Mouse (Mus musculus) lung, postnatal 10 days (tissue): ENCODE results near the gene Spag6l.
"Not testable (repeated sequence)": the region's sequence is repeated elsewhere in the genome, so short reads cannot be mapped to it uniquely, and the experiment has no call there.

Experiments used
- DNase-seq: peaks from one replicate; pipeline ENCODE4 v3.0.0; 2021

The Spag6l gene

DNA sequence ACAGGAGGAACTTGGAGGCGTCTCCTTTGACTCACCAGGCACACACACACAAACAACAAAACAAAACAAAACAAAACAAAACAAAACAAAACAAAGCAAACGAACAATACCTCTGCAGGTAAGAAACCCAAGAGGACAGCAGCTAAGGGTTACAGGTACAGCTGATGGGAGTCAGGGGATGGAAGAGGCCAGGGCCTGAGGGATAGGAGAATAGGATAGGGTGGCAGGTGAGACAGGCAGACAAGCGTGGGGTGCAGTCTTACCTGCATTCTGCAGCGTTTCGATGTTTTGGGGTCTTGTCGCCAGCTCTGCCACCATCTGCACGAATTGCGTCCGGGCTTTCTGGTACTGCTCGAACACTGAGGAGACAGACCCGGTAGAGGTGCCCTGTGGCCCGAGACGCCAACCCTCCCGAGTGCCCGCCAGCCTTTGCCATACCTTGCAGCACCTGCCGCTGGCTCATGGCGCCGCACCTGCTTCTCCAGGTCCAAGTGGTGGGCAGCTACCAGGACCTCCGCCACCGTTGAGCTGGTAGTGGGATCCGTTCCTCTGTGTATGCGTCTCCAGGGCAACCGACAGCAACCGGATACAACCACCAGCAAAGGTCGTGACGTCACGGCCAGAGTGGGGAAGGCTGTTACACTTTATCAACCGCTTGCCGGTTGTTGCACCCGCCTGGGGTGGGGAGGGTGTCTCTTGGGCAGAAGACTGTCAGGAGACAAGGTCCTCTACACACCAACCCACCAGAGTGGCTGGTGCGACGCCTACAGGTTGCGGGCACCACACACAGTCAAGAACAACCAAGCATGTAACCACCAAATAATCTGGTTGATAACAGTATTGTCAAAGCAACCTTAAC lies at the start of gene Spag6l:
Spag6l (minus strand) TSS at position 700 of the 859 bp plus-strand sequence.
- peak; percentile 55 for DNase-seq

DNA sequence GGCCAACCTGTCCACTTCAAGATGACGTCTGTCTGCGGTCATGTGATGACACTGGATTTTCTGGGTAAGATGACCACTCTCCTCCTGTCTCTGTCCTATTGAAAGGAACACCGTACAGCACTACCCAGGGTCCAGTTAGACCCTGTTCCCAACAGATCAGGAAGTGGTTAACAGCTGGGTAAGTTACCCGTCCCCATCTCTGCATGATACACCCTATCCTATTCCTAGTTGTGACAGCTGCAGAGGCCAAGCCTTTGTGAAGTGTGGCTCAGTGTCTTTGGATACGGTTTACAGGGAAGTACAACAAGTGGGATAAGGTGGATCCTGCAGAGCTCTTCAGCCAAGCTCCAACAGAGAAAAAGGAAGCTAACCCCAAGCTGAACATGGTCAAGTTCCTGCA lies 49.8 kb upstream of the Spag6l start:
- DNase-seq: no peak

DNA sequence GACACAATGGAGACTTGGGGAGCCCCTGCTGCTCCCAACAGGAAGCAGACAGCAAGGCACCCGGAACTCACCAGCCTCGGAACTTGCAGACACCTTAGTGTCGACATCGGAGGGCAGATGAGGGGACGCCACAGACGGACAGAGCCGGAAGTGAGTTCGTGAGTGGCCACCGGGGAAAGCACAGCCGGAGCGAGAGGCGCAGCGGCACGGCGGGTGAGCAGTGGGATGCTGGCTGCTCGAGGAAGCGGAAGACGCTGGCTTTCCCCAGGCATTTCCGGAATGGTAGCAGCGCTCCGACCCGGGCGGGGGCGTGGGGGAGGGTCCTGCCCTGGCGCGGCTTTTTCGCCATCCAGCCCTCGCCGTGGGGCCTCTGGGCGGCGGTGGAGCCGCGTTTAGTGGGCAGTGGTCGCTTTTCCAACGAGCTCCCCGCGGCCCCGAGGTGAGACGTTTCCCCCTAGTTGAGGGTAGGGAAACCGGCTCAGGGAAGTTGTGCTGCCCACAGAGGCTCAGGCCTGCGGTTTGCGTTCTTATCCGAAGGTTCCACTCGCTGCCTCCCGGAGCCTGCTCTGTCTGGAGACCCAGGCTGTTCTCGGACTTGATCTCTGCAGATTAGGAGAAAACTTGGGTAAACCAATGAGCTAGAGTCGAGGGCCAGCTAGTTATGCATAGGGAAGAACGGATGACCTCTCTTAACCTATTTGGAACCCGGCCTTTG lies 41.5 kb upstream of the Spag6l start, which contains the start of the genes Top3b and Vpreb1:
Top3b (plus strand) TSS at position 120 of the 715 bp plus-strand sequence.
Vpreb1 (minus strand) TSS at position 227 of the 715 bp plus-strand sequence.
- peak; percentile 94 for DNase-seq

DNA sequence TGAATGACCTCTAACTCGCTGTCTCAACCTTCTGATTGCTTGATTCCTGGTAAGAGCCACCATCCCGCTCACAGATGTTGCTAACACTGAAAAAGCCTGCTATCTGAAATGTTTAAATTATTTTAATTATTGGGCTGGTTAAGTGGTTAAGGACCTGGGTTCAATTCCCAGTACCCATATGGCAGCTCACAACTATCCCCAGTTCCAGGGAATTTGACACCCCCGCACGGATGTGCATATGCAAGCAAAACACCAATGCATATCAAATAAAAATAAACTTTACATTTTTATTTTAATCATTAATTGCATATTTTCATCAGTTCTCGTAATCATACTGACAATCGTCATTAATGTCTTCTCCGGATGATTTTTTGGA lies 41.0 kb upstream of the Spag6l start:
- DNase-seq: no peak

DNA sequence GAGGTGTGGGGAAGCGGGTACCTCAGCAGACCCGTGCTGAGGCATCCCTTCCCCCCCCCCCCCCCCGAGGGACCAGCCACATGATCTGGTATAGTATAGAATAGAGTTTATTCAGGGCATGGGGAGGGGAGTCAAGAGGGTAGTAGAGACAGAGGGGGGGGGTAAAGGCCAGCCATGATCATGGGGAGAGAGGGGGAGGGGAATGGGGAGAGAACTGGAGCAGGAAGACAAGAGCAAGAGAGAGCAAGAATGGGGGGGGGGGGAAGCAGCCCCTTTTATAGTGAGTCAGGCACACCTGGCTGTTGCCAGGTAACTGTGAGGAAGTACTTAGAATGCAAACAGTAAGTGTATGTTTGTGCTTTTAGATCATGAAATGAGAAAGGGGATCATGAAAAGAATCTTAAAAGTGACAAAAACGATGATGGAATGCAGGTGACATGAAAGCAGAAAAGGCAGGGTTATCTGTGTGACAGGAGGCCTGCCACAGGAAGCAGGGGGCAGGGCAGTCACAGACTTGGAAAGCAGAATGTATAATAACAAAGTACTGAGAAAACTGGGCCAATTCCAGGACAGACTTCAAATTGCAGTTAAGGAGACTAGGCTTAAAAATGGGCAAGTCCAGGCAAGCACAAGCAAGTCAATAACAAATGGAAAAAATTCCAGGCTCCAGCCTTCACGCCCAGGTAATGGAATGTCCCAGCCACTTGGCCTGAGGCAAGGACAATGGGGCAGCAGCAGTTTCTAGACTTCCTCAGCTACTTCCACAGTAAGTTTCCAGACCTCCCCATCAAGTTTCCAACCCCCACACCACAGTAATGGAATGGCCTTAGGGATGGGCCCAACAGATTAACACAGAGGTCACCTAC lies 36.7 kb upstream of the Spag6l start:
- peak; percentile 61 for DNase-seq

DNA sequence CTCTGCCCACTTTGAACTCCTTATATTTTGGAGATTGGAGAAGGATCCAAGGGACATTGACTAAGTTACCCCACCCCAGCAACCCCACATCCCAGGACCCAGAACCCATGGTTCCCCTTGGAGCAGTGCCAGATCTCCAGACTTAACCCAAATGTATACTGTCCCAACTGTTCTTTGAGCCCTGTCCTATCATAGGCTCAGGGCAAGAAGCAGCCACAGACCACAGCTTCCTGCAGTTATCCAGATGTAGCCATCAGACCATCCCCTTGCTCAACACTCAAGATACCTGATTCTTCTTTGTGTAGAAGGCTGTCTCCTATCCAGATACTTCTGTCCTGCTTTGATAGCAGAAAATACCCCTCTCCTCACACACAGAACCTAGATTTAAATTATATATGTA lies 36.0 kb upstream of the Spag6l start:
- DNase-seq: no peak

DNA sequence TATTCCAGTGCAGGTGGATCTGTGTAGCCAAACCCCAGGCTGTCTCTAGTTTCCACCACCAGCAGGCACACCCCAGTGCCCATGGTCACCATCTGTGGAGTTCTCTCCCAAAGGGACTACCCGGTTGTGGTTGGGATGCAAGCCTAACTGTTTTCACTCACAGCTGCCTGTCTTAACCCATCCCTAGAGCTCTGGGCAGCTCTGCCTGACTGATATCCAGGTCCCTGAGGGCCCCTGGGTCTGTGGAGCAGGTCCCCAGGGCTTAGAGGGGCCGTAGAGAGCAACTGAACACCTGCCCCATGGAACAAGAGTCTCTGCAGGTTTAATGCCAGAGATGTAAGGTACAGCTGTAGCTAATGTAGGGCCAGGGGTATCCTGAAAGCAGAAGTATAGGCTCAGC lies 34.7 kb upstream of the Spag6l start, which contains the start of gene Igll1:
Igll1 (minus strand) TSS at position 8 of the 400 bp plus-strand sequence.
- no peak for DNase-seq

DNA sequence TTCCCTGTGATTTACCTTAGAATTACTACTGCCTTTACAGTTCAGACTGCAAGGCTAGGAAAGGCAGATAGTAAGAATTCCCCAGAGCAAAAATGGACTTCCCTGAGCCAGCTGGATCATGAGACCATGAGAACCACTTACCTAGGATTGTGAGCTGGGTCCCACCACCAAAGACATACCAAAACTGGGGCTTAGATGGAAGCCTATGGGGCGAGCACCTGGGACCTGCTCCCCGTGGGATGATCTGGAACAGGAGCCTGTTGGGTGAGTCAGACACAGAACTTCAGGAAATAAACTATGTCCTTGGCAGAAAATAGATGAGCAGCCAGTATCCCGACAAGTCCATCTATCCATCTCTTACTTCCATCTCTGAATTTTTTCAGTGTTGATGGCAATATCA lies 33.0 kb upstream of the Spag6l start:
- DNase-seq: no peak

DNA sequence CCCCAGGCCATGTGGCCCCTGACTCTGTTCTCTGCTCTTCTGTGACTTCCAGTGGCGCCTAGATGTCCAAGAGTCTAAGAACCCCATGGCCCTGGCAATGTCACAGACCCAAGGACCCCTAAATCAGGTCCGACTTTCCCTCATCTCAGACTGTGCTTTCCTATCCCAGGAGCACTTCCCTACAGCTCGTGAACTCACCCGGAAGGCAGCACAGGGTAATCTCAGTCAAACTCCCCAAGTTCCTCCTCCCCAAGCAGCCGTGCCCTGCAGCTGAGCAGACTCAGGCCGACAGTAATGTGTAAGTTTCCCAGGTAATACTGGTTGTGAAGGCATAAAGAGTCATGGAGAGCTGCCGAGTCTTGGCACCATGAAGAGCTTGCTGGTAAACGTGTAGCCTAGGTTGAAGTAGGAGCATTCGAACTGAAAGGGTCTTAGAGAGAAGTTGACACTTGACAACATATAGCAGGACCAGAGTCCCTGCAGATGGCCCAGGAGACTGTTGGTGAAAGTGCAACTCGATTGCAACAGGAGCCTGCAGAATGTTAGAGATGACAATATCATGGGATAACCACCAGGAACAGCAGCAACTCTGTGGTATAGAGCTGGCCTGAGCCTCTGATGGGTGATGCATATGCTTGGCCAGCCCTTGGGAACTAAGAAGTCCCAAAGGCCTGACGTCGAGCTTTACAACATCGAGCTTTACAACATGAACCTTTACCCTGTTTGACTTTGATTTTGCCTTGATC lies 27.6 kb upstream of the Spag6l start:
- no peak for DNase-seq

DNA sequence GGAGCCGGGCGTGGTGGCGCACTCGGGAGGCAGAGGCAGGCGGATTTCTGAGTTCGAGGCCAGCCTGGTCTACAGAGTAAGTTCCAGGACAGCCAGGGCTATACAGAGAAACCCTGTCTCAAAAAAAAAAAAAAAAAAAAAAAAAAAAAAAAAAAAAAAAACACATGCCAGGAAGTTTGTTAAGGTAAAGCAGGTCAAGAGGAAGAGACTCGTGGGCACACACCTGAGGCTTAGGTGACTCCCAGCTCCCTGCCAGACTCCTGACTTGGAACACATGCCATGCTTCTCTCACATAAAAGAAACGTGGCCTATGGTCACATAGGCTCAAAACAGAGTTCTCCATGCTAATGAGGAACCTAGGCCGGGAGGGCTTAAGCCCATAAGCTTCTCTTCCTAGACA lies 26.8 kb upstream of the Spag6l start:
- DNase-seq: not testable (repeated sequence)

DNA sequence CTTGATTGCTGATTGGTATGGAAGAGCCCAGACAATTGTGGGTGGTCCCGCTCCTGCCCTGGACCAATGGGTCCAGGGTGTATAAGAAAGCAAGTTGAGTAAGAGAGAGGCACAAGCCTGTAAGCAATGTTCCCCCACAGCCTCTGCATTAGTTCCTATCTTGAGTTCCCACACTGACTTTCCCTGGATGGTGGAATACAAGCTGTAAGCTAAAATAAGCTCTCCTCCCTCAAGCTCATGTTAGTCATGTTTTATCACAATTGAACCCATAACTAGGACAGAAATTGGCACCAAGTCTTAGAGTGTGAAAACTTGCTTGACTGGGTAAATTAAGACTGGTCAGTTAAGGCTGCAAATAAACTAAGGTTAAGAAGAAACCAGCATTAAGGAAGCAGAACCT lies 26.3 kb upstream of the Spag6l start:
- no peak for DNase-seq

DNA sequence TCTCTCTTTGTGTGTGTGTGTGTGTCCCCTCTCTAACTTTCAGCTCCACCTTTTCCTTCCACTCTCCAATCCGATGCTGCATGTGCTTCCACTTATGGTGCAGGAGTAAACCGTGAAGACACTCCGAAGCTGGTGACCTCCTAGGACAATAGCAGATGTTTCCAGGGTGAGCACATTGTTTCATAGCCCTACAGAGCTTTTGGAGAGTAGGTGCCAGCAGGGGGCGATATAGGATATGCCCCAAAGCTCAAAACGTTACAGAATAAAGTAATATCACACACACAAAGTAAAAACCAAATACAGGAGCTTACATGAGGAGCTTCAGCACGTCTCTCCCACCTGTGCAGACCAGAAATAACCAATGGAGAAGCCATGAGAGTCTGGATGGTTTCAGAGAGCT lies 25.6 kb upstream of the Spag6l start:
- peak; percentile 77 for DNase-seq

DNA sequence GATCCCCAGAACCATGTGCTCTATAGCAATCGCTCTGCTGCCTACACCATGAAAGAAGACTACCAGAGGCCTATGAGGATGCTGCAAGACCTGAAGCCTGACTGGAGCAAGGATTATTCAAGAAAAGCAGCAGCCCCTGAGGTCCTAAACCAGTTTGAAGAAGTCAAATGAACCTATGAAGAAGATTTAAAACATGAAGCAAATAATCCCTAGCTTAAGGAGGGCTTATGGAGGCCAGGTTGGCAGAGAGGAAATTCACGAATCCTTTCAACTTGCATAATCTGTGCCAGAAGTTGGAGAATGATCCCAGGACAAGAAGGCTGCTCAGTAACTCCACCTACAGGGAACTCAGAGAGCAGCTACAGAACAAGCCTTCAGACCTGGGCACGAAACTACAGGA lies 23.2 kb upstream of the Spag6l start:
- no peak for DNase-seq

DNA sequence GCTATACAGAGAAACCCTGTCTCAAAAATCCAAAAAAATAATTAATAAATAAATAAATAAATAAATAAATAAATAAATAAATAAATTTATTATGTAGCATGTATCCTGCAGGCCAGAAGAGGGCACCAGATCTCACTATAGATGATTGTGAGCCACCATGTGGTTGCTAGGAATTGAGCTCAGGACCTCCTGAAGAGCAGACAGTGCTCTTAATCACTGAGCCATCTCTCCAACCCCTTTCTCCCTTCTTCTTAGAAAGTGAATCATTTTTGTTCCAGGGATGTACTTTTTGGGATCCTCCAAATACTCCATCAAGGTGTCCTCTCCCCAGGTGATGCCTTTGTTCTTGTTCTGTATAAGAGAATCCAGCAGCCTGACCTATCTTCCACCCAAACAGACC lies 19.9 kb upstream of the Spag6l start:
- DNase-seq: no peak

DNA sequence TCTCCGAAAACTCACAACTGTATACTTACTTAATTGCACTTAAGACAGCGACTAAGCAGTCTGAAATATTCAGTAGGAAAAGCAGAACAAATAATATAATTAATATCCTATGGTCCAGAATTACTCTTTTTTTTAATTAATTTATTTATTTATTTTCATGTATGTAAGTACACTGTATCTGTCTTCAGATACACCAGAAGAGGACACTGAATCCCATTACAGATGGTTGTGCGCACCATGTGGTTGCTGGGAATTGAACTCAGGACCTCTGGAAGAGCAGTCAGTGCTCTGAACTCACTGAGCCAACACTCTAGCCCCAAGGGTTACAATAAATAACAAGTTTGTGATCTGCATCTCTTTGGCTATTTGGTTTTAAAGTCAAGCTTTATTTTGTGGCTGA lies 415 bp upstream of the Spag6l start:
- DNase-seq: no peak

DNA sequence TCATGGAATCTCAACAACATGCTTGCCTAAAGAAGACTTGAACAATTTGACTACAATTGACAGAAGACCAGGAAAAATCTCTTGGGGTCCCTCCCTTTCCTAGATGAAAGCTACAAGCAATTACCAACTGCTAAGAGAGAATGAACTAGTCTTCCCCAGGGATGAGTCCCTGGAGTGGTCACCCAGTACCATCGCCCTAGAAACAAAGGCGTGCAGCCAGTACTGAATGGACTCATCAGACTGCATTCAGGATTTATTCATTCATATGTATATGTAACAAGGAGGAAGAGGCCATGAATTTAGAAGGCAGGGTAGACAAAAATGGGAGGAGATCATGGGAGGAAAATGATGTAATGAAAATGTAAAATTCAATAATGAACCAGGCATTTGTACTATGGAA lies 3.0 kb downstream of the Spag6l start:
- no peak for DNase-seq

DNA sequence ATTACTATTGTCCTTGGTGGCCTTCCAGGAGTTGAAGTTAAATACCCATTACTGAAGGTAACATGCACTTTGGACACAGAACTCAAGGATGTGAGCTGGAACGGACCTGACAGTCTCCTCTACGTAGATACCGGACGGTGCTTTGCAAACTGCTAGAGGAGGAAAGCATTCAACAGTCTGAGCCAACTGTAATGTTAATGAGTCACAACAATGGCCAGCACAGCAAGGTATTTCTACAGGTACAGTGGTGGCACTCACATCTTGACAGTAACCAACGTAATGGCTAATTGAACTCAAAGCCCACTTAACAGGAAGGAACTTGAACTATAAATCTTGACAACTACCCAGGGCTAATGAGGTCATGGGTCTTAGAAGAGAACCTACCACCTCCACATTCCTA lies 3.8 kb downstream of the Spag6l start:
- DNase-seq: no peak

DNA sequence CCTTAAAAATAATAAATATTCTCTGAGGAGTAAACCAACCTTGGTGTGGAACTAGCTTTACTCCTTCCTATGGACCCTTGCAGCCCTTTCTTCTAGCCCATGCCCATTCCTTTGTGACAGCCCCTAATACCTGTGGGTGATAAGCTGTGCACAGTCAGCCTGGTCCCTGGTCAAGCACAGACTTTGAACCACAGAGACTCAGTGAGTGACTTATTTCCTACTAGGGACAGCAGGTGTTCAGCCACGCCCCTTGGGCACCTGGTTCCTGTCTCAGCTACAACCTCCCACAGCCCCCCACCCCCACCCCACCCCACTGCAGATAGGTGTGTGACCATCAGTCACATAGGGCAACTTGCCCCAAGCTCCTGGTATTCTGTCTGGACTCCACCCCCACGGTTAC lies 22.9 kb downstream of the Spag6l start:
- no peak for DNase-seq
